Mouse (Mus musculus): Measurements from ENCODE around the gene Cenpb. TPM values are rescaled to one million over a fixed set of nuclear protein-coding genes. Genes with fewer than 3 reads are reported as not detected.

Gene Cenpb
- polyA plus RNA-seq, 1 experiment: 31.2 TPM

- Histone ChIP-seq H3K27ac (ENCODE audit: insufficient read depth, low read length) (no peak overlapping the region; the same call in 1 of the 2 replicates), H3K4me1 (ENCODE audit: control insufficient read depth, insufficient read depth, insufficient read length) (peaks cover 3% of the 10 kb centered on the region; the same call in 1 of the 2 replicates), H3K4me3 (ENCODE audit: extremely low read depth, insufficient read depth, insufficient read length) (no peak overlapping the region), H3K36me3 (ENCODE audit: control insufficient read depth, insufficient read depth, low read length) (no peaks in the 10 kb centered on the region), H3K27me3 (ENCODE audit: control insufficient read depth, insufficient read depth, low read length) (no peaks in the 10 kb centered on the region)
- 91% methylated on average over 8 of the region's 8 CpGs for whole genome bisulfite sequencing
- DNase-seq (ENCODE audit: low read depth in 1 of 2, low spot score in 2 of 2): no peak
- TF ChIP-seq POLR2A (IDR thresholded peaks at IDR 0.05; ENCODE audit: low read depth, low read length): no peak
- TF ChIP-seq CTCF (IDR thresholded peaks at IDR 0.05; ENCODE audit: extremely low read depth, insufficient read depth, insufficient read length, insufficient replicate concordance): no peak
These were observed 45.0 kb downstream of the Cenpb start for GRCm38 (mm10) chr2:131134826-131135400.

- DNase-seq (ENCODE audit: low read depth in 1 of 2, low spot score in 2 of 2): no peak
- TF ChIP-seq CTCF (IDR thresholded peaks at IDR 0.05; ENCODE audit: extremely low read depth, insufficient read depth, insufficient read length, insufficient replicate concordance) (no peak), POLR2A (IDR thresholded peaks at IDR 0.05; ENCODE audit: low read depth, low read length) (no peak)
- Histone ChIP-seq H3K27me3 (ENCODE audit: control insufficient read depth, insufficient read depth, low read length) (no peaks in the 10 kb centered on the region), H3K4me3 (ENCODE audit: extremely low read depth, insufficient read depth, insufficient read length) (no peak overlapping the region), H3K4me1 (ENCODE audit: control insufficient read depth, insufficient read depth, insufficient read length) (peaks cover 3% of the 10 kb centered on the region; the same call in 1 of the 2 replicates), H3K27ac (ENCODE audit: insufficient read depth, low read length) (no peak overlapping the region), H3K36me3 (ENCODE audit: control insufficient read depth, insufficient read depth, low read length) (no peaks in the 10 kb centered on the region)
- 41% methylated on average over 1 of the region's 1 CpGs for WGBS
These were observed 45.5 kb downstream of the Cenpb start for GRCm38 (mm10) chr2:131134381-131134780.

- TF ChIP-seq POLR2A (IDR thresholded peaks at IDR 0.05; ENCODE audit: low read depth, low read length) (no peak), CTCF (IDR thresholded peaks at IDR 0.05; ENCODE audit: extremely low read depth, insufficient read depth, insufficient read length, insufficient replicate concordance) (no peak)
- no peaks in the 10 kb centered on the region for H3K27me3 ChIP-seq (ENCODE audit: control insufficient read depth, insufficient read depth, low read length)
These were observed 46.8 kb downstream of the Cenpb start, which contains the start of gene Gm11037 for GRCm38 (mm10) chr2:131132930-131133547. TSS of gene Gm11037 (plus strand) at chr2:131133497.

GRCm38 (mm10) chr2:131132111-131132888, 47.6 kb downstream of the Cenpb start:
- Histone ChIP-seq H3K27ac (ENCODE audit: insufficient read depth, low read length) (no peak overlapping the region), H3K27me3 (ENCODE audit: control insufficient read depth, insufficient read depth, low read length) (no peaks in the 10 kb centered on the region), H3K36me3 (ENCODE audit: control insufficient read depth, insufficient read depth, low read length) (no peaks in the 10 kb centered on the region), H3K4me1 (ENCODE audit: control insufficient read depth, insufficient read depth, insufficient read length) (peaks cover 5% of the 10 kb centered on the region; the same call in 1 of the 2 replicates), H3K4me3 (ENCODE audit: extremely low read depth, insufficient read depth, insufficient read length) (no peak overlapping the region)
- TF ChIP-seq CTCF (IDR thresholded peaks at IDR 0.05; ENCODE audit: extremely low read depth, insufficient read depth, insufficient read length, insufficient replicate concordance): no peak
- TF ChIP-seq POLR2A (IDR thresholded peaks at IDR 0.05; ENCODE audit: low read depth, low read length): no peak
- WGBS: 92% methylated on average over 10 of the region's 10 CpGs
- DNase-seq (ENCODE audit: low read depth in 1 of 2, low spot score in 2 of 2): no peak

More at GRCm38 (mm10) chr2:131132930-131133547, 46.8 kb downstream of the Cenpb start, which contains the start of gene Gm11037:
- Histone ChIP-seq H3K36me3 (ENCODE audit: control insufficient read depth, insufficient read depth, low read length) (no peaks in the 10 kb centered on the region), H3K27ac (ENCODE audit: insufficient read depth, low read length) (no peak within 1 kb of the TSS), H3K4me3 (ENCODE audit: extremely low read depth, insufficient read depth, insufficient read length) (no peak within 1 kb of the TSS), H3K4me1 (ENCODE audit: control insufficient read depth, insufficient read depth, insufficient read length) (peaks cover 3% of the 10 kb centered on the region; the same call in 1 of the 2 replicates)
- 92% methylated on average over 9 of the region's 9 CpGs for WGBS
- no peak for DNase-seq (ENCODE audit: low read depth in 1 of 2, low spot score in 2 of 2)

GRCm38 (mm10) chr2:131130849-131131248, 49.0 kb downstream of the Cenpb start:
- no peaks in the 10 kb centered on the region for H3K36me3 ChIP-seq (ENCODE audit: control insufficient read depth, insufficient read depth, low read length)
- DNase-seq (ENCODE audit: low read depth in 1 of 2, low spot score in 2 of 2): no peak
- no peak overlapping the region for H3K4me3 ChIP-seq (ENCODE audit: extremely low read depth, insufficient read depth, insufficient read length)
- TF ChIP-seq CTCF (IDR thresholded peaks at IDR 0.05; ENCODE audit: extremely low read depth, insufficient read depth, insufficient read length, insufficient replicate concordance): no peak
- no peak for TF ChIP-seq POLR2A (IDR thresholded peaks at IDR 0.05; ENCODE audit: low read depth, low read length)
- peaks cover 10% of the 10 kb centered on the region for H3K4me1 ChIP-seq (ENCODE audit: control insufficient read depth, insufficient read depth, insufficient read length)
- 93% methylated on average over 2 of the region's 2 CpGs for WGBS
- H3K27ac ChIP-seq (ENCODE audit: insufficient read depth, low read length): no peak overlapping the region
- H3K27me3 ChIP-seq (ENCODE audit: control insufficient read depth, insufficient read depth, low read length): no peaks in the 10 kb centered on the region

GRCm38 (mm10) chr2:131129836-131130235, 50.0 kb downstream of the Cenpb start:
- H3K4me1 ChIP-seq (ENCODE audit: control insufficient read depth, insufficient read depth, insufficient read length): peaks cover 7% of the 10 kb centered on the region
- WGBS: 74% methylated on average over 5 of the region's 5 CpGs
- DNase-seq (ENCODE audit: low read depth in 1 of 2, low spot score in 2 of 2): no peak

More at GRCm38 (mm10) chr2:131129836-131130235, 50.0 kb downstream of the Cenpb start:
- no peaks in the 10 kb centered on the region for H3K27me3 ChIP-seq (ENCODE audit: control insufficient read depth, insufficient read depth, low read length)
- no peak for TF ChIP-seq CTCF (IDR thresholded peaks at IDR 0.05; ENCODE audit: extremely low read depth, insufficient read depth, insufficient read length, insufficient replicate concordance)
- no peak for TF ChIP-seq POLR2A (IDR thresholded peaks at IDR 0.05; ENCODE audit: low read depth, low read length)
- H3K27ac ChIP-seq (ENCODE audit: insufficient read depth, low read length): no peak overlapping the region
- H3K36me3 ChIP-seq (ENCODE audit: control insufficient read depth, insufficient read depth, low read length): no peaks in the 10 kb centered on the region
- no peak overlapping the region for H3K4me3 ChIP-seq (ENCODE audit: extremely low read depth, insufficient read depth, insufficient read length)
